Mouse (Mus musculus) heart, adult 18-20 months (tissue): ENCODE measurements around the gene Usp21. TPM values are rescaled to one million over a fixed set of nuclear protein-coding genes. Genes with fewer than 3 reads are reported as not detected.
"Not testable (repeated sequence)": the region's sequence is repeated elsewhere in the genome, so short reads cannot be mapped to it uniquely, and the experiment has no call there.

Source experiments
- DNase-seq, 2 experiments: peaks; one replicate each; pipeline ENCODE4 v3.0.0; 2021 to 2022; ENCODE audit warnings: mixed read lengths in 1 of 2
- long read RNA-seq, 2 experiments: library from polyadenylated mRNA; stranded (forward); transcript quantifications; one replicate each; pipeline ENCODE4 v2.0.0; 2021
- total RNA-seq, 2 experiments: library from RNA; stranded (reverse); gene quantifications; 2 replicates each; pipeline ENCODE4 v1.2.3; 2021

The Usp21 gene
- 10 to 100 TPM; 17.7 to 20.9 TPM for total RNA-seq
- long read RNA-seq, experiment 1, transcript Usp21-201 (13 exons, 2,219 nt) = major isoform, 20 of 27 reads
- long read RNA-seq, experiment 1, partial matches to known transcripts = 1 of 27 reads
- long read RNA-seq, experiment 1, other reads (novel, unspliced or antisense) = 4 of 27 reads
- long read RNA-seq, experiment 2, transcript Usp21-201 (13 exons, 2,219 nt) = major isoform, 6 of 8 reads
- long read RNA-seq, experiment 2, partial matches to known transcripts = 0 of 8 reads
- long read RNA-seq, experiment 2, other reads (novel, unspliced or antisense) = 1 of 8 reads

- peak; percentile 93 to 96 for DNase-seq
These were observed at the start of gene Usp21 for GRCm38 (mm10) chr1:171287136-171288081. TSS of gene Usp21 (minus strand) at chr1:171287991.

GRCm38 (mm10) chr1:171330216-171330560, 42.4 kb upstream of the Usp21 start:
- DNase-seq = no peak

- peak in 1 of 2 experiments; percentile 56 for DNase-seq
These were observed 41.8 kb upstream of the Usp21 start for GRCm38 (mm10) chr1:171329433-171330215.

DNA sequence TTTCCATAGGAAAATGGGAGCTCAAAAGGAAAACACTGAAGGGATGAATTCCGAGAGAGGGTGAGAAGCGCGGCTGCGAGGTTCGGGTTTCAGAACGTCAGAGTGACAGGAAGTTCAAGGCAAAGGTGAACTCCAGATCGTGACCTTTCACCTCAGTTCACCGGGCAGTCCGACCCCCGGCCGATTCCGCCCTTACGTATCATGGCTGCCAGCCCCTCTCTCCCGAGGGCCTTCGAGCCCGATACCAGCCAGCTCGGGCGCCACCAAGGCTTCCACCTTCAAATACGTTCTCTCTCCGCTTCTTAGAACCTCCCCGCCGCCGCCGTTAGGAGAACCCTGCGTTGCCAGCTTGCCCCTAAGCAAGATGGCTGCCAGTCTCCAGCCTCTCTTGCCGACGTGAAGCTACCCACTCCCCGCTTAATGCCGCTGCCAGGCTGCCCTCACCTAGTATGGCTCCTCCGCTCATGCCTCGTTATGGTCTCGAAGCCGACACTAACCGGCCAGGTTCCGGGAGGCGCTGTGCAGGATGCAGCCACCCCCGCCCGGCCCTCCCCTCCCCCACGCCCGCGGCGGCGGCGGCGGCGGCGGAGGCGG, 41.1 kb upstream of the Usp21 start, which contains the start of gene Dedd:
TSS of gene Dedd (plus strand) at position 307 of the 594 bp plus-strand sequence.
- DNase-seq = peak; percentile 92 to 95

- DNase-seq = peak in 1 of 2 experiments; percentile 24
These were observed 40.5 kb upstream of the Usp21 start for GRCm38 (mm10) chr1:171328244-171328643.

DNA sequence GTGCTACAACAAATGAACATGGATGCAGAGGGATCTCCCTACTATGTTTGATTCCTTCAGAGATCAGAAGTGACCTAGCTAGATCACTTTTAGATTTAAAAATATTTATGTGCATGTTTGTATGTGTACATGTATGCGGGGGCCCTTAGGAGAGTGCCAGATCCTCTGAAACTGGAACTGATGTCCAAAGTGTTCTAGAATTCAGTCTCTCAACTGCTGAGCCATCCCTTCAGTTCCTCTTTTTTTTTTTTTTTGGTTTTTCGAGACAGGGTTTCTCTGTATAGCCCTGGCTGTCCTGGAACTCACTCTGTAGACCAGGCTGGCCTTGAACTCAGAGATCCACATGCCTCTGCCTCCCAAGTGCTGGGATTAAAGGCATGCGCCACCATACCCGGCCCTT, 38.8 kb upstream of the Usp21 start:
- DNase-seq = not testable (repeated sequence)

DNA sequence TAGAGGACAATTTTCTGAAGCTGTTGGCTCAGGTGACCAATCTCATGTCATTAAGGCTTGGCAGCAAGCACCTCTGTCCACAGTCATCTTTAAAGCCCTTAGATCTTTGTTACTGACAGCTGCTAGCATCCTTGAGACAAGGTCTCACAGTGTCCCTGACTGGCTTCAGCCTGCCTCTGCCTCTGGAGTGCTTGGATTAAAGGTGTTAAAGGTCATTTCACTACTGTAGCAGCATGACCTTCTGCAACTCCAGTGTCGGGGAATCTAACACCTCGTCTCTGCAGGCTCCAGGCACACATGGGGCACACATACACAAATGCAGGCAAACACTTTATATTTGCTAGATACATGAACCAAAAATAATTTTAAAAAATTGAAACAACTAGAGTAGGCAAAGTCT, 37.8 kb upstream of the Usp21 start:
- no peak for DNase-seq

GRCm38 (mm10) chr1:171322012-171322411, 34.2 kb upstream of the Usp21 start:
- DNase-seq = no peak

GRCm38 (mm10) chr1:171321415-171321814, 33.6 kb upstream of the Usp21 start:
- peak in 1 of 2 experiments; percentile 42 for DNase-seq

DNA sequence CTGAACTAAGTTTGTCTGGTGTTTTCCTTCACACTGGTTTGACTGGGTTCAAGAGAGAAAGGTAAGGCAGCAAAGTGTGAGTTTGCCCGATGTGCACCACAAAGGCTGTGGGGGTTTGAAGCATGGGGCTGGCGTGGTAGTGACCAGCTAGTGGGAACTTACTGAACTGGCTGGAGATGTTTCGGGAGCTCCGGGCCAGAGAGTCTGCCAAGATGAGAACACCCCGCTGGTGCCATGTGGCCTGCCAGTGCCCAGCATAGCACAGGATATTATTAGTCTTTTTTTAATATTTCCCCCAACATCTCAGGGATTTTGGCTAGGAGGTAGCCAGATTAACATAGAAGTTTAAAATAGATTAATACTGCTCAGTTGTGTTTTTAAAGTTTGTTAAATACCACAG, 32.4 kb upstream of the Usp21 start:
- DNase-seq = no peak

- no peak for DNase-seq
These were observed 32.0 kb upstream of the Usp21 start for GRCm38 (mm10) chr1:171319748-171320147.

GRCm38 (mm10) chr1:171309321-171309720, 21.5 kb upstream of the Usp21 start:
- DNase-seq = no peak

DNA sequence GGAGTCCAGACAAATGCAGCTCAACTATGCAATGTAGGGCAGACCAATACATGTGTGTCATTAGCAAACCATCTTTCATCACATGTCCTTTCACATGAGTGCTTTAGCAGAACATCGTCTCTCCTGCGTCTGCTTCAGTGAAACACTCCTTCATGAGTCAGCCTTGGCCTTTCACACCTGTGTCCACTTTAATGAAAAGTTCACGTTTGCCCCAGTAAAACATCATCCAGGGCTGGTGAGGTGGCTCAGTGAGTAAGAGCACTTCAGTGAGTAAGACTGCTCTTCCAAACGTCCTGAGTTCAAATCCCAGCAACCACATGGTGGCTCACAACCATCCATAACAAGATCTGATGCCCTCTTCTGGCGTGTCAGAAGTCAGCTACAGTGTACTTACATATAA, 18.4 kb upstream of the Usp21 start:
- DNase-seq = not testable (repeated sequence)

- DNase-seq = no peak
These were observed 10.4 kb upstream of the Usp21 start for GRCm38 (mm10) chr1:171298226-171298625.

- DNase-seq = no peak
These were observed 7.2 kb upstream of the Usp21 start for GRCm38 (mm10) chr1:171295063-171295402.

- DNase-seq = peak; percentile 91 to 93
These were observed 6.7 kb upstream of the Usp21 start, which contains the start of gene Ufc1 for GRCm38 (mm10) chr1:171294298-171295062. TSS of gene Ufc1 (minus strand) at chr1:171295024.

DNA sequence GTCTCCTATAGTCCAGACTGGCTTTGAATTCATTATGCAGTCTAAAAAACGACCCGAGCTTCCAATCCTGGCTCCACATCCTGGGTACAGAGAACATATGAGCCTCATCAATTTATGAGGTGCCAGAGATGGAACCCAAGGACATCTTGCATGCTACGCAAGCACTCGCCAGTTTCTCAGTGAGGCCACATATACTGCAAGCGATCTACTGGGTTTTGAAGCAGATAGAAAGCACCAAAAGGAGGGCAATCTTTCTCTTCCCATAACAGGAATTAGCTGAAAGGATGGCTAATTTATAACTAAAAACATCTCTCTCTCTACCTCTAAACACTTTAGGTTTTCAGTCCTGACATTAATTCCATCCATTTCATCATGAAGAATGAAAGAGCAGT, 6.1 kb upstream of the Usp21 start:
- DNase-seq = no peak

DNA sequence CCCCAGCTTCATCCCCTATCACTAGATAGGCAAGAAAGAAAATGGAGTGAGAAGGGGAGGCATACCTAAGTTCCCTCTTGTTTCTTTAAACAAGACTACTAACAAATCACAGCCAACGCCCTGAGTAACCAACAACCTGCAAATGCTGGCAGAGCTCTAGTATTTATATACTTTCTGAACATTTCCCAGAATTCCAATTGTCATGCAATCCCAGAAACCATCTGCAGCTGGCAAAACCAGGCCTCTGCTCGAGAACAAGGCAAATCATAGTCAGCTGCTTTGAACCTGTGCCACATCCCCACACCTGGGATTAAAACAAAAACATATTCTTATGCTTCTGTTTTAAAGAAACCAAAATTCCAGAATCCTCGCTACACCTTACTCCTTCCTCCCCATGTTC, 5.6 kb upstream of the Usp21 start:
- no peak for DNase-seq

- DNase-seq = no peak
These were observed 537 bp upstream of the Usp21 start for GRCm38 (mm10) chr1:171288328-171288727.

- peak in 1 of 2 experiments; percentile 10 for DNase-seq
These were observed 1.3 kb downstream of the Usp21 start for GRCm38 (mm10) chr1:171286517-171286916.
